Mouse (Mus musculus) limb, embryonic 14.5 days (tissue): Measurements from ENCODE around the gene Tmem182. TPM values are rescaled to one million over a fixed set of nuclear protein-coding genes. Genes with fewer than 3 reads are reported as not detected.
A peak's percentile ranks its signal among the peaks of the same experiment; 100 is the strongest.

Source experiments
- ATAC-seq: fragments of 200-750 bp; cut with Nextera tagmentation; 2 replicates; pipeline ENCODE4 v1.8.0; 2017; ENCODE audit warnings: low read depth, moderate number of reproducible peaks, moderate TSS enrichment; ENCODE audit not compliant: low FRiP score
- DNase-seq: peaks from one replicate; pipeline ENCODE4 v3.0.0-alpha.2; 2015; ENCODE audit warnings: low spot score
- H3K27ac ChIP-seq: fragments of 300-500 bp; sonication (generic); replicated peaks from 2 replicates; pipeline ENCODE4 v1.5.1; 2014; ENCODE audit warnings: low read depth, mild to moderate bottlenecking, low read length, moderate library complexity, mixed read lengths
- H3K27me3 ChIP-seq: fragments of 300-500 bp; sonication (generic); 2 replicates; pipeline ENCODE4 v1.6.1; 2014; ENCODE audit warnings: low read length, mixed read lengths; ENCODE audit not compliant: control insufficient read depth, insufficient read depth
- H3K36me3 ChIP-seq: fragments of 300-500 bp; sonication (generic); 2 replicates; pipeline ENCODE4 v1.6.1; 2014; ENCODE audit warnings: mild to moderate bottlenecking, low read length, moderate library complexity, mixed read lengths; ENCODE audit not compliant: control insufficient read depth, insufficient read depth
- H3K4me1 ChIP-seq: fragments of 300-500 bp; sonication (generic); 2 replicates; pipeline ENCODE4 v1.6.1; 2014; ENCODE audit warnings: antibody characterized with exemption, low read length, mixed read lengths; ENCODE audit not compliant: control insufficient read depth, insufficient read depth
- H3K4me2 ChIP-seq: fragments of 300-500 bp; sonication (generic); replicated peaks from 2 replicates; pipeline ENCODE4 v1.6.1; 2014; ENCODE audit warnings: low read depth, mild to moderate bottlenecking, low read length, moderate library complexity; ENCODE audit not compliant: severe bottlenecking
- H3K4me3 ChIP-seq: fragments of 300-500 bp; sonication (generic); replicated peaks from 2 replicates; pipeline ENCODE4 v1.5.1; 2014; ENCODE audit warnings: low read length
- H3K9ac ChIP-seq: fragments of 300-500 bp; sonication (generic); 2 replicates; pipeline ENCODE4 v1.6.1; 2014; ENCODE audit warnings: mild to moderate bottlenecking, low read depth, low read length, moderate library complexity; ENCODE audit not compliant: severe bottlenecking
- H3K9me3 ChIP-seq: fragments of 300-500 bp; sonication (generic); 2 replicates; pipeline ENCODE4 v1.6.1; 2016; ENCODE audit warnings: low read length; ENCODE audit not compliant: control insufficient read depth
- POLR2A ChIP-seq: fragments of 200-500 bp; IDR thresholded peaks from 2 replicates; pipeline ENCODE4 v1.8.0; 2012; ENCODE audit warnings: inconsistent platforms, mild to moderate bottlenecking, moderate library complexity, borderline replicate concordance; ENCODE audit not compliant: insufficient read depth, insufficient read length; ENCODE audit errors: extremely low read depth
- WGBS: fragments of 180-500 bp; shearing (Covaris S2); extraction: QIAGEN DNeasy Blood & Tissue Kit; methylation state at CpG from one replicate; pipeline ENCODE4 v1.1.7; 2014; 5-methylcytosine and 5-hydroxymethylcytosine counted together
- polyA plus RNA-seq, 2 experiments: library from polyadenylated mRNA; depleted of rRNA in 1 of 2; stranded (reverse) in 1 of 2; unstranded in 1 of 2; fragments of >200 nt; fragmentation: Nextera tagmentation in 1 of 2; extraction: Ambion mirVana in 1 of 2; gene quantifications; 2 replicates each; pipeline versions ENCODE4 v1.2.1 to v1.2.3; 2012 to 2014

Gene Tmem182
- polyA plus RNA-seq, 2 experiments, result 3.4 to 5.2 TPM

GRCm38 (mm10) chr1:40815071-40815845, 9.9 kb downstream of the Tmem182 start:
- Histone ChIP-seq H3K27me3 (no peaks in the 10 kb centered on the region), H3K4me3 (no peak overlapping the region), H3K36me3 (no peaks in the 10 kb centered on the region), H3K4me2 (peak overlapping the region; percentile 20), H3K27ac (no peak overlapping the region), H3K9me3 (no peaks in the 10 kb centered on the region), H3K4me1 (peaks cover 9% of the 10 kb centered on the region; the same call in 1 of the 2 replicates), H3K9ac (no peak overlapping the region)
- DNase-seq (peak; percentile 49), ATAC-seq (peak; percentile 26)
- 42% methylated on average over 16 of the region's 16 CpGs for WGBS
- TF ChIP-seq POLR2A, result no peak

- DNase-seq (no peak), ATAC-seq (no peak)
- Histone ChIP-seq H3K9ac (no peak overlapping the region), H3K27me3 (no peaks in the 10 kb centered on the region), H3K36me3 (no peaks in the 10 kb centered on the region), H3K9me3 (no peaks in the 10 kb centered on the region), H3K4me3 (no peak overlapping the region), H3K4me2 (no peak overlapping the region), H3K4me1 (peaks cover 3% of the 10 kb centered on the region; the same call in 1 of the 2 replicates), H3K27ac (no peak overlapping the region)
- TF ChIP-seq POLR2A, result no peak
- 60% methylated on average over 4 of the region's 4 CpGs for WGBS
Observed at GRCm38 (mm10) chr1:40824517-40824916, 19.1 kb downstream of the Tmem182 start.

- no peaks in the 10 kb centered on the region for H3K36me3 ChIP-seq
- no peak overlapping the region for H3K4me3 ChIP-seq
- no peak for TF ChIP-seq POLR2A
- H3K9ac ChIP-seq, result no peak overlapping the region
- H3K9me3 ChIP-seq, result no peaks in the 10 kb centered on the region
- H3K27me3 ChIP-seq, result no peaks in the 10 kb centered on the region
- no peak for ATAC-seq
- H3K4me2 ChIP-seq, result no peak overlapping the region
- peak; percentile 25 for DNase-seq
- 41% methylated on average over 8 of the region's 8 CpGs for WGBS
- no peak overlapping the region for H3K27ac ChIP-seq
- peaks cover 3% of the 10 kb centered on the region; the same call in 1 of the 2 replicates for H3K4me1 ChIP-seq
Observed at GRCm38 (mm10) chr1:40824936-40825335, 19.5 kb downstream of the Tmem182 start.

- DNase-seq (no peak), ATAC-seq (no peak)
- no peak overlapping the region for H3K9ac ChIP-seq
- peaks cover 3% of the 10 kb centered on the region; the same call in 1 of the 2 replicates for H3K4me1 ChIP-seq
- no peak for TF ChIP-seq POLR2A
- H3K9me3 ChIP-seq, result no peaks in the 10 kb centered on the region
- 72% methylated on average over 7 of the region's 7 CpGs for WGBS
- H3K4me2 ChIP-seq, result no peak overlapping the region
- H3K27ac ChIP-seq, result no peak overlapping the region
- H3K27me3 ChIP-seq, result no peaks in the 10 kb centered on the region
- no peak overlapping the region for H3K4me3 ChIP-seq
- no peaks in the 10 kb centered on the region for H3K36me3 ChIP-seq
Observed at GRCm38 (mm10) chr1:40825826-40826225, 20.4 kb downstream of the Tmem182 start.

GRCm38 (mm10) chr1:40829213-40829914, 24.0 kb downstream of the Tmem182 start:
- Histone ChIP-seq H3K27me3 (no peaks in the 10 kb centered on the region), H3K27ac (no peak overlapping the region), H3K4me1 (peaks cover 3% of the 10 kb centered on the region; the same call in 1 of the 2 replicates), H3K36me3 (no peaks in the 10 kb centered on the region), H3K9me3 (no peaks in the 10 kb centered on the region), H3K4me3 (no peak overlapping the region), H3K9ac (no peak overlapping the region), H3K4me2 (no peak overlapping the region)
- no peak for TF ChIP-seq POLR2A
- ATAC-seq, result no peak
- no peak for DNase-seq
- WGBS, result 74% methylated on average over 10 of the region's 10 CpGs
